Mouse (Mus musculus) liver, embryonic 16.5 days (tissue): ENCODE results near the gene Jsrp1. TPM values are rescaled to one million over a fixed set of nuclear protein-coding genes. Genes with fewer than 3 reads are reported as not detected.

Experiments
- ATAC-seq: fragments of 200-750 bp; cut with Nextera tagmentation; 2 replicates; pipeline ENCODE4 v1.8.0; 2017; ENCODE audit warnings: low read depth, mild to moderate bottlenecking, moderate number of reproducible peaks, moderate library complexity
- H3K27ac ChIP-seq: fragments of 300-500 bp; sonication (generic); 2 replicates; pipeline ENCODE4 v1.5.1; 2014; ENCODE audit warnings: mild to moderate bottlenecking, low read length
- H3K27me3 ChIP-seq: fragments of 300-500 bp; sonication (generic); 2 replicates; pipeline ENCODE4 v1.6.1; 2014; ENCODE audit warnings: low read depth, low read length, mixed read lengths; ENCODE audit not compliant: control insufficient read depth, insufficient read depth
- H3K36me3 ChIP-seq: fragments of 300-500 bp; sonication (generic); 2 replicates; pipeline ENCODE4 v1.6.1; 2014; ENCODE audit warnings: mild to moderate bottlenecking; ENCODE audit not compliant: control insufficient read depth, insufficient read depth
- H3K4me1 ChIP-seq: fragments of 300-500 bp; sonication (generic); 2 replicates; pipeline ENCODE4 v1.6.1; 2014; ENCODE audit warnings: low read depth, low read length, mixed read lengths; ENCODE audit not compliant: control insufficient read depth
- H3K4me2 ChIP-seq: fragments of 300-500 bp; sonication (generic); 2 replicates; pipeline ENCODE4 v1.6.1; 2014; ENCODE audit warnings: low read depth, low read length, mixed read lengths
- H3K4me3 ChIP-seq: fragments of 300-500 bp; sonication (generic); 2 replicates; pipeline ENCODE4 v1.5.1; 2014; ENCODE audit warnings: low read depth, mild to moderate bottlenecking, low read length
- H3K9ac ChIP-seq: fragments of 300-500 bp; sonication (generic); 2 replicates; pipeline ENCODE4 v1.6.1; 2014; ENCODE audit warnings: low read depth, low read length
- H3K9me3 ChIP-seq: fragments of 300-500 bp; sonication (generic); replicated peaks from 2 replicates; pipeline ENCODE4 v1.6.1; 2016; ENCODE audit warnings: low read length; ENCODE audit not compliant: control insufficient read depth
- WGBS: fragments of 180-500 bp; shearing (Covaris S2); extraction: QIAGEN DNeasy Blood & Tissue Kit; methylation state at CpG from one replicate; pipeline ENCODE4 v1.1.7; 2014; ENCODE audit not compliant: insufficient replicate concordance; 5-methylcytosine and 5-hydroxymethylcytosine counted together
- microRNA counts: library from miRNA; unstranded; fragments of <30 nt; microRNA quantifications from one replicate; lab custom pipeline; 2016
- microRNA-seq: library from miRNA; unstranded; fragments of <30 nt; microRNA quantifications from one replicate; pipeline ENCODE4, GENCODE M21; 2016
- polyA plus RNA-seq: library from polyadenylated mRNA; unstranded; fragments of >200 nt; fragmentation: Nextera tagmentation; extraction: Ambion mirVana; gene quantifications from 2 replicates; pipeline ENCODE4 v1.2.1, GENCODE M21; 2015

Gene Jsrp1
- polyA plus RNA-seq, 1 experiment from 2014 or later, result 1.2 TPM

GRCm38 (mm10) chr10:80765746-80766145, 47.6 kb downstream of the Jsrp1 start:
- Histone ChIP-seq H3K27ac (no peak overlapping the region), H3K4me1 (peaks cover 12% of the 10 kb centered on the region), H3K9ac (no peak overlapping the region), H3K36me3 (peaks cover 48% of the 10 kb centered on the region), H3K4me2 (no peak overlapping the region), H3K4me3 (no peak overlapping the region), H3K9me3 (no peaks in the 10 kb centered on the region), H3K27me3 (no peaks in the 10 kb centered on the region)
- WGBS, result 92% methylated on average over 2 of the region's 2 CpGs
- ATAC-seq, result no peak

GRCm38 (mm10) chr10:80763502-80763901, 49.8 kb downstream of the Jsrp1 start:
- H3K9ac ChIP-seq, result no peak overlapping the region
- peaks cover 31% of the 10 kb centered on the region for H3K36me3 ChIP-seq
- H3K4me3 ChIP-seq, result no peak overlapping the region
- 56% methylated on average over 2 of the region's 2 CpGs for WGBS
- H3K9me3 ChIP-seq, result no peaks in the 10 kb centered on the region
- H3K4me1 ChIP-seq, result peaks cover 23% of the 10 kb centered on the region
- H3K27ac ChIP-seq, result no peak overlapping the region
- no peak for ATAC-seq
- H3K27me3 ChIP-seq, result no peaks in the 10 kb centered on the region
- no peak overlapping the region for H3K4me2 ChIP-seq

- no peaks in the 10 kb centered on the region for H3K27me3 ChIP-seq
- 55% methylated on average over 3 of the region's 3 CpGs for WGBS
- peaks cover 18% of the 10 kb centered on the region for H3K36me3 ChIP-seq
- H3K27ac ChIP-seq, result no peak overlapping the region
- no peak overlapping the region for H3K4me3 ChIP-seq
- no peaks in the 10 kb centered on the region for H3K9me3 ChIP-seq
- peaks cover 38% of the 10 kb centered on the region for H3K4me1 ChIP-seq
- H3K4me2 ChIP-seq, result no peak overlapping the region
- no peak for ATAC-seq
- no peak overlapping the region for H3K9ac ChIP-seq
Observed at GRCm38 (mm10) chr10:80761821-80762220, 51.5 kb downstream of the Jsrp1 start.

GRCm38 (mm10) chr10:80760596-80761524, 52.4 kb downstream of the Jsrp1 start:
- Histone ChIP-seq H3K27ac (no peak overlapping the region), H3K27me3 (no peaks in the 10 kb centered on the region), H3K4me1 (peaks cover 48% of the 10 kb centered on the region), H3K9me3 (no peaks in the 10 kb centered on the region), H3K9ac (no peak overlapping the region), H3K36me3 (peaks cover 10% of the 10 kb centered on the region; the same call in 1 of the 2 replicates), H3K4me2 (no peak overlapping the region), H3K4me3 (no peak overlapping the region)
- no peak for ATAC-seq
- WGBS, result 72% methylated on average over 4 of the region's 4 CpGs

GRCm38 (mm10) chr10:80758651-80759050, 54.6 kb downstream of the Jsrp1 start:
- H3K4me3 ChIP-seq, result no peak overlapping the region
- no peaks in the 10 kb centered on the region for H3K36me3 ChIP-seq
- ATAC-seq, result no peak
- WGBS, result 65% methylated on average over 7 of the region's 7 CpGs
- no peak overlapping the region for H3K4me2 ChIP-seq
- H3K9me3 ChIP-seq, result no peaks in the 10 kb centered on the region
- no peak overlapping the region for H3K9ac ChIP-seq
- no peak overlapping the region for H3K27ac ChIP-seq
- H3K4me1 ChIP-seq, result peaks cover 48% of the 10 kb centered on the region
- H3K27me3 ChIP-seq, result no peaks in the 10 kb centered on the region

MicroRNA genes within 50 kb of the gene (microRNA counts, 519-probe panel; counts per million panel counts)
- microRNA mmu-miR-1982 (lab: Ali Mortazavi, UCI), result 60.7 counts per million

Small RNAs within 50 kb of the gene (microRNA-seq; reads per million reads assigned to microRNA genes)
- 2.2 reads per million for gene Mir1982

Other genes starting within 250 kb of the Jsrp1 start
- 9.6 and 10.7 TPM in 2 replicates for gene Klf16, start 236.2 kb downstream of the Jsrp1 start, polyA plus RNA-seq
- 31.4 and 35.9 TPM in 2 replicates for gene Abhd17a, start 223.2 kb downstream of the Jsrp1 start, polyA plus RNA-seq
- gene Scamp4, start 210.6 kb downstream of the Jsrp1 start, polyA plus RNA-seq, result 35.3 and 38.3 TPM in 2 replicates
- 3.2 and 3.7 TPM in 2 replicates for gene Adat3, start 210.6 kb downstream of the Jsrp1 start, polyA plus RNA-seq
- 1.2 and 1.5 TPM in 2 replicates for gene Gm49322, start 207.5 kb downstream of the Jsrp1 start, polyA plus RNA-seq
- gene Csnk1g2, start 190.7 kb downstream of the Jsrp1 start, polyA plus RNA-seq, result 5.0 and 9.8 TPM in 2 replicates
- 2.8 and 5.1 TPM in 2 replicates for gene Btbd2, start 156.4 kb downstream of the Jsrp1 start, polyA plus RNA-seq
- 41.5 and 54.4 TPM in 2 replicates for gene Mknk2, start 135.4 kb downstream of the Jsrp1 start, polyA plus RNA-seq
- 26.1 and 27.4 TPM in 2 replicates for gene Mob3a, start 111.5 kb downstream of the Jsrp1 start, polyA plus RNA-seq
- 9.3 and 10.4 TPM in 2 replicates for gene Izumo4, start 111.3 kb downstream of the Jsrp1 start, polyA plus RNA-seq
- gene Ap3d1, start 71.2 kb downstream of the Jsrp1 start, polyA plus RNA-seq, result 20.9 and 21.2 TPM in 2 replicates
- gene Dot1l, start 58.3 kb downstream of the Jsrp1 start, polyA plus RNA-seq, result 6.0 and 7.5 TPM in 2 replicates
- 23.4 and 30.1 TPM in 2 replicates for gene Sf3a2, start 15.3 kb downstream of the Jsrp1 start, polyA plus RNA-seq
- 61.4 and 64.7 TPM in 2 replicates for gene Plekhj1, start 14.9 kb downstream of the Jsrp1 start, polyA plus RNA-seq
- 0.08 TPM in 1 of 2 replicates, not detected in the other for gene Amh, start 8.3 kb downstream of the Jsrp1 start, polyA plus RNA-seq
- gene Oaz1, start 13.2 kb upstream of the Jsrp1 start, polyA plus RNA-seq, result 1,363 and 1,382 TPM in 2 replicates
- not detected in 2 replicates for gene Lingo3, start 30.5 kb upstream of the Jsrp1 start, polyA plus RNA-seq
- 92.5 and 108 TPM in 2 replicates for gene Lsm7, start 41.7 kb upstream of the Jsrp1 start, polyA plus RNA-seq
- gene Sppl2b, start 41.8 kb upstream of the Jsrp1 start, polyA plus RNA-seq, result 60.4 and 65.3 TPM in 2 replicates
- 0.04 TPM in 1 of 2 replicates, not detected in the other for gene Tmprss9, start 58.4 kb upstream of the Jsrp1 start, polyA plus RNA-seq
- gene Timm13, start 87.5 kb upstream of the Jsrp1 start, polyA plus RNA-seq, result 151 and 160 TPM in 2 replicates
- gene Lmnb2, start 104.7 kb upstream of the Jsrp1 start, polyA plus RNA-seq, result 10.3 TPM in 2 replicates
- 4.0 and 5.0 TPM in 2 replicates for gene Gadd45b, start 116.6 kb upstream of the Jsrp1 start, polyA plus RNA-seq
- 0.36 and 0.44 TPM in 2 replicates for gene Gng7, start 201.4 kb upstream of the Jsrp1 start, polyA plus RNA-seq
- gene Diras1, start 212.2 kb upstream of the Jsrp1 start, polyA plus RNA-seq, result not detected in 2 replicates
- gene Slc39a3, start 223.9 kb upstream of the Jsrp1 start, polyA plus RNA-seq, result 5.5 TPM in 2 replicates
- 55.3 and 57.3 TPM in 2 replicates for gene Sgta, start 246.7 kb upstream of the Jsrp1 start, polyA plus RNA-seq